Mouse (Mus musculus) myocyte (in vitro differentiated cells): Measurements from ENCODE around the gene Itpk1. TPM values are rescaled to one million over a fixed set of nuclear protein-coding genes. Genes with fewer than 3 reads are reported as not detected.

Source experiments
- H3K27me3 ChIP-seq: one replicate; pipeline ENCODE4 v1.6.1; 2011; ENCODE audit not compliant: control insufficient read depth, insufficient read depth, insufficient read length
- H3K36me3 ChIP-seq: one replicate; pipeline ENCODE4 v1.6.1; 2011; ENCODE audit not compliant: control insufficient read depth, insufficient read depth
- H3K4me2 ChIP-seq: one replicate; pipeline ENCODE4 v1.6.1; 2011; ENCODE audit warnings: low read depth, control low read depth
- H3K4me3 ChIP-seq: one replicate; pipeline ENCODE4 v1.5.1; 2011; ENCODE audit warnings: mild to moderate bottlenecking, control low read depth, moderate library complexity
- H3K79me2 ChIP-seq: one replicate; pipeline ENCODE4 v1.6.1; 2011; ENCODE audit not compliant: control insufficient read depth, insufficient read depth
- H3ac ChIP-seq: one replicate; pipeline ENCODE4 v1.6.1; 2011; ENCODE audit not compliant: control insufficient read depth, insufficient read length
- CEBPB ChIP-seq: IDR thresholded peaks from 2 replicates; pipeline ENCODE4 v1.6.1; 2011; ENCODE audit warnings: mild to moderate bottlenecking, moderate library complexity; ENCODE audit not compliant: poor library complexity, insufficient read depth, severe bottlenecking
- E2F4 ChIP-seq: IDR thresholded peaks from one replicate; pipeline ENCODE4 v1.6.1; 2011; ENCODE audit warnings: mild to moderate bottlenecking, control low read depth, moderate library complexity; ENCODE audit not compliant: insufficient read depth
- MAX ChIP-seq: IDR thresholded peaks from one replicate; pipeline ENCODE4 v1.6.1; 2011; ENCODE audit warnings: low read depth, mild to moderate bottlenecking, control low read depth
- MYOD1 ChIP-seq, 3 experiments: IDR thresholded peaks; one replicate each; pipeline ENCODE4 v1.6.1; 2011; ENCODE audit warnings: control low read depth in 2 of 3, low read depth in 2 of 3, mild to moderate bottlenecking in 2 of 3, moderate library complexity in 1 of 3; ENCODE audit not compliant: insufficient read length in 2 of 3, control insufficient read depth in 1 of 3
- MYOG ChIP-seq, 3 experiments: IDR thresholded peaks; one replicate each; pipeline ENCODE4 v1.6.1; 2011; ENCODE audit warnings: control low read depth in 2 of 3, low read depth in 2 of 3, mild to moderate bottlenecking in 2 of 3; ENCODE audit not compliant: insufficient read length in 2 of 3, control insufficient read depth in 1 of 3, insufficient read depth in 1 of 3
- POLR2A ChIP-seq: IDR thresholded peaks from one replicate; pipeline ENCODE4 v1.6.1; 2011; ENCODE audit warnings: low read depth, mild to moderate bottlenecking, control low read depth, moderate library complexity; ENCODE audit not compliant: insufficient read length
- POLR2AphosphoS2 ChIP-seq: IDR thresholded peaks from one replicate; pipeline ENCODE4 v1.6.1; 2011; ENCODE audit warnings: low read depth, control low read depth; ENCODE audit not compliant: insufficient read length
- REST ChIP-seq: IDR thresholded peaks from one replicate; pipeline ENCODE4 v1.6.1; 2011; ENCODE audit warnings: mild to moderate bottlenecking, control low read depth, moderate library complexity; ENCODE audit not compliant: insufficient read depth, insufficient read length
- SRF ChIP-seq: IDR thresholded peaks from one replicate; pipeline ENCODE4 v1.6.1; 2011; ENCODE audit warnings: low read depth; ENCODE audit not compliant: control insufficient read depth, insufficient read length
- TCF12 ChIP-seq: IDR thresholded peaks from one replicate; pipeline ENCODE4 v1.6.1; 2011; ENCODE audit warnings: mild to moderate bottlenecking, control low read depth; ENCODE audit not compliant: poor library complexity, insufficient read depth, severe bottlenecking
- TCF3 ChIP-seq: IDR thresholded peaks from one replicate; pipeline ENCODE4 v1.6.1; 2011; ENCODE audit warnings: low read depth, control low read depth; ENCODE audit not compliant: insufficient read length
- USF1 ChIP-seq: IDR thresholded peaks from one replicate; pipeline ENCODE4 v1.6.1; 2011; ENCODE audit warnings: low read depth, mild to moderate bottlenecking, control low read depth, moderate library complexity
- polyA plus RNA-seq: library from polyadenylated mRNA; unstranded; fragments of >200 nt; fragmentation: generic; extraction: Trizol; gene quantifications from one replicate; pipeline ENCODE4 v1.2.1, GENCODE M21; 2012; ENCODE audit warnings: missing spikeins

Itpk1 gene
- polyA plus RNA-seq, 1 experiment, result 4.9 TPM

DNA sequence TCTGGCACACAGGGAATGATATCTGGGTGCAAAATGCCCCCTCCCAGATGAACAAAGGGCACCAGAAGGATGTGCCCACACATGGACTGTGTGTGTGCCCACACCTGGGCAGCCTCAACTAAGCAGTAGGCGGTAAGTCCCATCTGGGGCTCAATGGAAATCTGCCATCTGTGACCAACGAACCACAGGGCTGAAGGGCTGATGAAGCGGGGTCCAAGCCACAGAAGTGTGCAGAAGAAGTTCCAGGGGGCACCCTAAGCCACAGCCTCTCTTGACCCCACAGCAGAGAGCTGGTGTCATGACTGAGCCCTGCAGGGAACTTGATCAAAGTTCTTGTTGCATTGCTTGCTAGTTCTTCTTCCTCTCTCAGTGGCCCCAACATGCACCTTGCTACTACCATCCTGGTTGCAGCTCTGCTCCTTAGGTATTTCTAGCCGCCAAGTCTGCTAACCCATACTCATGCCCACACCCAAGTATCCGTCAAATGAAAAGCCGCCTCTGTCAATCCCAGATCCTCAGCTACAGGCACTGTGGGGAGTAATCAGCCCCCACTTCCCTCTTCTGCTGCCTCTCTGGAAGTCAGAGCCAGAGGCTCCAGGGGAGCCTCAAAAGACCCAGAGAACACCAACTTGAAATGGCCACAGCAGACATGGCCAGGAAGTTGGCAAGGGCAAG is 58.7 kb downstream of the Itpk1 start:
- Histone ChIP-seq H3K4me2 (no peak overlapping the region), H3K79me2 (no peaks in the 10 kb centered on the region), H3ac (no peak overlapping the region), H3K4me3 (no peak overlapping the region), H3K27me3 (no peaks in the 10 kb centered on the region), H3K36me3 (no peaks in the 10 kb centered on the region)
- no peak for TF ChIP-seq E2F4
- no peak for TF ChIP-seq TCF12
- TF ChIP-seq CEBPB, result no peak
- no peak for TF ChIP-seq MAX
- no peak for TF ChIP-seq MYOD1 (IDR thresholded peaks at IDR 0.05; ENCODE audit: control insufficient read depth in 1 of 3, insufficient read length in 2 of 3, low read depth in 2 of 3)
- no peak for TF ChIP-seq POLR2AphosphoS2
- TF ChIP-seq MYOG (IDR thresholded peaks at IDR 0.05; ENCODE audit: control insufficient read depth in 1 of 3, insufficient read depth in 1 of 3, insufficient read length in 2 of 3, low read depth in 2 of 3), result no peak
- no peak for TF ChIP-seq POLR2A
- TF ChIP-seq REST, result no peak
- TF ChIP-seq TCF3, result no peak
- no peak for TF ChIP-seq USF1

DNA sequence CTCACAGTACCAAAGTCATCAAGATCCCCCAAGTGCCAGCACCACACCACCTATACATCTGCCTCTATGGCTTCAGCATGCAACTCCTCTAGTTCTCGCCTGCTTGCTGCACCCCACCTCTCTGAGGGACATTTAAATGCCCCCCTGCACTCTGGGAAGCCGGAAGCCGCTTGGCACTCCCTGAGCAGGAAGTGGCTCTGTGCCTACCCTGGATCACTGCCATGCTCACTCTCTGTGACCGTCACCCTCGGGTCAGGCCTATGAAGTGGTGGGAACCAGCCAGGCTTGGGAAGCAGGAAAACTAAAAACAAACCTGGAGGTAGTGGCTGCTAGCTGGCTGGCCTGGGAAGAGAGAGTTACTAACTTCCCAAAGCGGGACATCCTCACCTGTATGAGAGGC is 61.4 kb downstream of the Itpk1 start:
- Histone ChIP-seq H3K4me2 (no peak overlapping the region), H3ac (no peak overlapping the region), H3K4me3 (no peak overlapping the region), H3K27me3 (no peaks in the 10 kb centered on the region), H3K79me2 (no peaks in the 10 kb centered on the region), H3K36me3 (no peaks in the 10 kb centered on the region)
- TF ChIP-seq USF1 (no peak), E2F4 (no peak), TCF12 (no peak), POLR2AphosphoS2 (no peak), POLR2A (no peak), MAX (no peak), SRF (no peak), REST (no peak), CEBPB (no peak), TCF3 (no peak), MYOG (IDR thresholded peaks at IDR 0.05; ENCODE audit: control insufficient read depth in 1 of 3, insufficient read depth in 1 of 3, insufficient read length in 2 of 3, low read depth in 2 of 3) (no peak), MYOD1 (IDR thresholded peaks at IDR 0.05; ENCODE audit: control insufficient read depth in 1 of 3, insufficient read length in 2 of 3, low read depth in 2 of 3) (no peak)

DNA sequence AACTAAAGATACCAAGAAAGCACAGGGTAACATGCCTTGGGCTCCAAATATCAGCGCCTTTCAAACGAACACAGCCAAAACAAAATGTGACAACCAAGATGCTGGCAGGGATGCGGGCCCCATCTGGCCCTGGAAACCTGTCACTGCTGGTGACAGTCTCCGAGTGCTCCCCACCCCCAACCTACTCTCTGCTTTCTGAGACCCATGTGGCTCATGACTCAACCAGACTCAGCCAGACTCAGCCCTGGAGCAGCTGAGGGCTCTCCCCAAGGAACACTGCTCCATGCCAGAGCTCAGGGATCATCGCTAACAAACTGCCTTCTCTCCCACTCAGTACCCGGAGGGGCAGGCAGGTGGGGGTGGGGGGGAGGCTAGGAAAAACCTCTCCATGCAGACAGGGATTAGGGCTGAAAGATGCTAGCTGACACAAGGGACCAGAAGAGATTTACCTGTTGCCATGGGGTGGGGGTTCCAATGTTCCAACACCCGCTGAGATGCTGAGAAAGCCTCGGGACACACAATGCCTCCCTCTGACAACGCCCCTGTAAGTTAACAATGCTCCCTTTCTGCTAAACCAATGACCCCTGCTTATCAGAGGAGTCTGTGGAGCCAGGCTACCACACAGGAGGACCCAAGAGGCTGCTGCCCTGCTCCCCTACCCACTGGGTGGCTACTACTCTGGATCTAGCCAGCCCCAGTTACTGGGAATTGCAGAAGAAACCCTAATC is 64.1 kb downstream of the Itpk1 start:
- no peaks in the 10 kb centered on the region for H3K79me2 ChIP-seq
- no peak overlapping the region for H3ac ChIP-seq
- no peaks in the 10 kb centered on the region for H3K36me3 ChIP-seq
- peak overlapping the region; percentile 31 for H3K4me2 ChIP-seq
- TF ChIP-seq POLR2AphosphoS2 (no peak), MYOD1 (IDR thresholded peaks at IDR 0.05; ENCODE audit: control insufficient read depth in 1 of 3, insufficient read length in 2 of 3, low read depth in 2 of 3) (peak in 2 of 3 experiments; percentile 3 to 65), MYOG (IDR thresholded peaks at IDR 0.05; ENCODE audit: control insufficient read depth in 1 of 3, insufficient read depth in 1 of 3, insufficient read length in 2 of 3, low read depth in 2 of 3) (peak in 2 of 3 experiments; percentile 42 to 60)
- no peaks in the 10 kb centered on the region for H3K27me3 ChIP-seq
- H3K4me3 ChIP-seq, result no peak overlapping the region

DNA sequence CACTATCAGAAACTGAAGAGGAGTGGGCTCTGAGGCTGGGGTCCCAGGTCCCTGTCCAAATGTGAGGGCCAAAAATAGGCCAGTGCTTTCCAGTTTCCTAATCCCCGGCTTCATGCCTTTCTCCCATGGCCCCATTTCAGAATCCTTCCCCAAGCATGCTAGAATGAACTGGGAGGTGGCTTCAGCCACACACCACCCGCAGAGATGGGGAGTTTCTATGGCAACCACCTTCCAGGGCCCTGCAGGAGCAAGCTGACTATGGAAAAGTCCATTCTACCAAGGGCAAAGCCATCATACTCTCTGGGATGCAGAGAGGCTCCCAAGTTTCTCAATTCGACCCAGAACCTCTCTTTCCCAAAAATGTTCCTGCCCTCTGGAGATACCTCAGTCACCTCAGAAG is 65.9 kb downstream of the Itpk1 start:
- H3K4me3 ChIP-seq, result no peak overlapping the region
- no peak for TF ChIP-seq TCF12
- no peak for TF ChIP-seq MAX
- TF ChIP-seq USF1, result no peak
- no peak for TF ChIP-seq E2F4
- H3K27me3 ChIP-seq, result no peaks in the 10 kb centered on the region
- H3K36me3 ChIP-seq, result no peaks in the 10 kb centered on the region
- H3K4me2 ChIP-seq, result no peak overlapping the region
- H3K79me2 ChIP-seq, result no peaks in the 10 kb centered on the region
- no peak overlapping the region for H3ac ChIP-seq

DNA sequence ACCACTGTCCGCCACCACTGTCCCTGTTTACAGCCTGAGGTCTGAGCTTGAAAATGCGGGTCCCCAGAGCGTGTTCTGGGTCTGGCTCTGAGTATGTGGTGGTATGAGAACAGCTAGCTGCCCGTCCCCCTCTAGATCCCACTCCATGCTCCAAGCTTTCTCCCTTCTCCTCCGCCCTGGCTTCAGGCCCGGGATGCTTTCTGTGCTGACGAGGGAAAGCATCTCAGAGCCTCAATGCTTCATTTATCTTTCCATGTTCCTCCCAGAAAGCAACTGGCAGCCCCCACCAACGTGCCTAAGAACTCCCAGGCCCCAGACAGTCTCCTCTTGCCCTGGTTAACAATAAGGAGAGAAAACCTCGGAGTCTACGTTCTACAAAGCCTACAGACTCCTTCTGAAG is 67.5 kb downstream of the Itpk1 start:
- H3K4me3 ChIP-seq, result no peak overlapping the region
- no peak overlapping the region for H3ac ChIP-seq
- no peak overlapping the region for H3K4me2 ChIP-seq
- TF ChIP-seq REST, result no peak
- TF ChIP-seq MYOG (IDR thresholded peaks at IDR 0.05; ENCODE audit: control insufficient read depth in 1 of 3, insufficient read depth in 1 of 3, insufficient read length in 2 of 3, low read depth in 2 of 3), result no peak
- TF ChIP-seq POLR2AphosphoS2, result no peak
- no peak for TF ChIP-seq TCF12
- TF ChIP-seq MAX, result no peak
- no peak for TF ChIP-seq MYOD1 (IDR thresholded peaks at IDR 0.05; ENCODE audit: control insufficient read depth in 1 of 3, insufficient read length in 2 of 3, low read depth in 2 of 3)
- no peak for TF ChIP-seq E2F4
- no peak for TF ChIP-seq CEBPB
- TF ChIP-seq SRF, result no peak
- TF ChIP-seq POLR2A, result no peak
- TF ChIP-seq TCF3, result no peak
- no peak for TF ChIP-seq USF1
- no peaks in the 10 kb centered on the region for H3K36me3 ChIP-seq
- H3K27me3 ChIP-seq, result no peaks in the 10 kb centered on the region
- H3K79me2 ChIP-seq, result no peaks in the 10 kb centered on the region
